Mouse (Mus musculus): Measurements from ENCODE around the gene Creld2.

Creld2 gene

DNA sequence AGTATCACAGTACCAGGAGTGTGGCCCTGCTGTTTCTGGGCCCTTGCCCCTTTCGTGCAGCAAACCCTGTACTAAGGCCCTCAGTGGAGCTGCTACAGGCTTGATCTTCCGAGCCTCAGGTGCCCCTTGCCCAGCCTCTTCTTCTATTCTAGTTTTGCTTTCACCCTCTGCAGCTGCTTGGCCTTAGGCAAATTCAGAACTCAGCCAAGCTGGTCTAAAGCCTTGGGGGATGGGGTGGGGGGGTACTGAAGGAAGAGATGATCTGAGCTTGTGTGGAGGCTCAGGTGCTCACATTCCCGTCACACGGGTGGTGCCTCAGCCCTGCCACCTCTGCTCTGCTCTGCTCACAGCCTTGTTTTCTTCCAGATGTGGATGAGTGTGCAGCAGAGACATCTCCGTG, 3.9 kb downstream of the Creld2 start:
- TF ChIP-seq NANOG (IDR thresholded peaks at IDR 0.05; ENCODE audit: borderline replicate concordance, low read length) (no peak), POU5F1 (IDR thresholded peaks at IDR 0.05; ENCODE audit: borderline replicate concordance, low read length) (no peak), CTCF (conservative IDR thresholded peaks at IDR 0.05; ENCODE audit: low read length) (no peak)
- H3K4me1 ChIP-seq (replicated peaks; ENCODE audit: low read depth, low read length): peaks cover 41% of the 10 kb centered on the region
- H3K9me3 ChIP-seq (ENCODE audit: low read length): no peaks in the 10 kb centered on the region
- peaks cover 68% of the 10 kb centered on the region for H3K36me3 ChIP-seq (ENCODE audit: insufficient read depth, low read length)
- H3K4me3 ChIP-seq (replicated peaks; ENCODE audit: low read length): no peak overlapping the region
- H3K27me3 ChIP-seq (ENCODE audit: insufficient read depth, low read length): no peaks in the 10 kb centered on the region

DNA sequence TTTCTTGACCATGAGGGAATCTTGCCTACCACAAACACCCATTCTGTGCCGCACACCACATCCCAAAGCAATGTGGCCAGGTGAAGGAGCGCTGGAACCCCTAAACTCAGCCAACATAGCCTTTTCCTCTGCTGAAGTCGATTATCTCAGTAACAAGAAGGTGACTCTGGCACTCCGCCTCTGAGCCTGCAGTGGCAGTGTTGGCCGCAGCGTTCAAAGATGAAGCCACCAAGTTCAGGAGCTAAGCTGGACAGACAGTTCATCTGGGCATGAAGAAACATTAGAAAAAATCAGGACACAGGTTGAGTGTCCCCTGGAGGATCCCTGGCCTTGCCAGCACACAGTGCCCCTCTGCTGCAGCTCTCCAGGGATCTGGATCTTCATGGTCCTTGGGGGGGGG, 8.0 kb downstream of the Creld2 start:
- TF ChIP-seq POU5F1 (IDR thresholded peaks at IDR 0.05; ENCODE audit: borderline replicate concordance, low read length): no peak
- Histone ChIP-seq H3K27me3 (ENCODE audit: insufficient read depth, low read length) (no peaks in the 10 kb centered on the region), H3K4me3 (replicated peaks; ENCODE audit: low read length) (no peak overlapping the region), H3K9me3 (ENCODE audit: low read length) (no peaks in the 10 kb centered on the region), H3K36me3 (ENCODE audit: insufficient read depth, low read length) (peaks cover 67% of the 10 kb centered on the region), H3K4me1 (replicated peaks; ENCODE audit: low read depth, low read length) (peaks cover 51% of the 10 kb centered on the region)

DNA sequence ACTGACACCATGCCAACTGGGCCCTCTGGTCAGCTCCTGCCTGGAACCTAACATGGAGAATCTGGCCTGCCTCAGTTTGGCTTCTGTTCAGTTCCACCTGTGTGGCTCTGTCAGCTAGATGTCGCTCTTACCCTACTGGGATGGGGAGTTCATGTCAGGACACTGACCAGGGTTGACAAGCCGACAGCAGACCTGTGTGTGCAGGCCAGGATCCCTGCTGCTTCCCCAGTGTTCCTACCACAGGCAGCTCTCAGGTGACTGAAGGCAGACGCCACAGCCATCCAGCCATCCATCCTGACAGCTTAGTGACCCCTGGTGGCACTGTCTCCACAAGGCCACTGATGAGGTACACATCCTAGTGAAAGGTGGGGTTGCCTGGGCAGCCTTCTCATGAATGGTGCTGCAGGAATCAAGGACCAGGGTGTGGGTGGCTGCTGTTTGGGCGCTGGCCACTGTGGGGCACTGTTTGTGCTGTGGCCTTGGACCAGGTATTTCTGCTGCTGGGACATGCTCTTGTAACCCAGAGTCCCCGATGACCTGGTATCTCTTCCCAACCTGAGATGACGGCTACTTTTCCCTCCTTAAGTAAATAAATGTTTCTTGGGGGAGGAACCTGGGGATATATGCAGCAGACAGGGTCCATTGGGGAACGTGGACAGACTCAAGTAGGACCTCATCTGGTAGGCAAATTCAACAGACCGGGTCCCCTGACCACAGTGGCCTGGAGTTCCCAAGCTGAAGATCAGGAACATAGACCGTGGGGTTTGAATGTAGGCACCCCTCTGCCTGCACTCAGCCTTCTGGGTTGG, 8.7 kb downstream of the Creld2 start:
- TF ChIP-seq CTCF (conservative IDR thresholded peaks at IDR 0.05; ENCODE audit: low read length): peak; percentile 49
- TF ChIP-seq NANOG (IDR thresholded peaks at IDR 0.05; ENCODE audit: borderline replicate concordance, low read length): no peak
- no peak for TF ChIP-seq POU5F1 (IDR thresholded peaks at IDR 0.05; ENCODE audit: borderline replicate concordance, low read length)
- no peak overlapping the region for H3K4me3 ChIP-seq (replicated peaks; ENCODE audit: low read length)
- H3K9me3 ChIP-seq (ENCODE audit: low read length): no peaks in the 10 kb centered on the region
- H3K36me3 ChIP-seq (ENCODE audit: insufficient read depth, low read length): peaks cover 64% of the 10 kb centered on the region
- no peaks in the 10 kb centered on the region for H3K27me3 ChIP-seq (ENCODE audit: insufficient read depth, low read length)
- H3K4me1 ChIP-seq (replicated peaks; ENCODE audit: low read depth, low read length): peaks cover 57% of the 10 kb centered on the region

GRCm38 (mm10) chr15:88828800-88829705, 9.6 kb downstream of the Creld2 start:
- TF ChIP-seq NANOG (IDR thresholded peaks at IDR 0.05; ENCODE audit: borderline replicate concordance, low read length): no peak
- peak; percentile 36 for TF ChIP-seq CTCF (conservative IDR thresholded peaks at IDR 0.05; ENCODE audit: low read length)
- no peak for TF ChIP-seq POU5F1 (IDR thresholded peaks at IDR 0.05; ENCODE audit: borderline replicate concordance, low read length)
- no peaks in the 10 kb centered on the region for H3K27me3 ChIP-seq (ENCODE audit: insufficient read depth, low read length)
- H3K9me3 ChIP-seq (ENCODE audit: low read length): no peaks in the 10 kb centered on the region
- H3K4me1 ChIP-seq (replicated peaks; ENCODE audit: low read depth, low read length): peaks cover 65% of the 10 kb centered on the region
- H3K4me3 ChIP-seq (replicated peaks; ENCODE audit: low read length): no peak overlapping the region
- H3K36me3 ChIP-seq (ENCODE audit: insufficient read depth, low read length): peaks cover 63% of the 10 kb centered on the region

DNA sequence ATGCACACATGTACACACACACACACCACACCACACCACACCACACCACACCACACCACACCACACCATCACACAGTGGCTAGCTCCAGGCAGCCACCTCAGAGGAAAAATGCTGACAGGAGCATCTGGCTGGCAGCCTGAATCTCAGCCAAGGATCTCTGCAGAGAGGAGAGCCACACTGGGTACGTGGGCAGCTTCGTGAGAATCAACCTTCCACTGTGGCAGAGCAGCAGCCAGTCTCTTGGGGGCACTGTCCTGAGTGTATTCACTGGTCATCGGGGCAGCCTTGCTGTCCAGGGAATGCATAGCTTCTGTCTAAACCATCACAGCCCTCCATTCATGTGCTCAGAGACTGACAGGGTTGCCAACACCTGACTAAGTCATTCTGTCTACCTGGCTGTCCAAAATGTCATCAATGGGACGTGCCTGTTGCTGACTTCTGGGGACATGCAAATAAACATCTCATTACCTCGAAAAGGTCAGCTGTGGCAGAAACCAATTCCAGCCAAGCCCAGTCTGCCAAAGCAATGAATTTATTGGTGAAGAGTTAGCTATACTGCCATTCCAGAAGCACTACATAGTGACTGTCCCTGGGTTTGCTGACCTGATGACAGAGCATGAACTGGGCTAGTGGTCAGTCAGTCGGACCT, 10.5 kb downstream of the Creld2 start:
- TF ChIP-seq POU5F1 (IDR thresholded peaks at IDR 0.05; ENCODE audit: borderline replicate concordance, low read length) (no peak), NANOG (IDR thresholded peaks at IDR 0.05; ENCODE audit: borderline replicate concordance, low read length) (no peak), CTCF (conservative IDR thresholded peaks at IDR 0.05; ENCODE audit: low read length) (no peak)
- Histone ChIP-seq H3K27me3 (ENCODE audit: insufficient read depth, low read length) (no peaks in the 10 kb centered on the region), H3K4me3 (replicated peaks; ENCODE audit: low read length) (no peak overlapping the region), H3K4me1 (replicated peaks; ENCODE audit: low read depth, low read length) (peaks cover 74% of the 10 kb centered on the region), H3K9me3 (ENCODE audit: low read length) (no peaks in the 10 kb centered on the region), H3K36me3 (ENCODE audit: insufficient read depth, low read length) (peaks cover 63% of the 10 kb centered on the region)

DNA sequence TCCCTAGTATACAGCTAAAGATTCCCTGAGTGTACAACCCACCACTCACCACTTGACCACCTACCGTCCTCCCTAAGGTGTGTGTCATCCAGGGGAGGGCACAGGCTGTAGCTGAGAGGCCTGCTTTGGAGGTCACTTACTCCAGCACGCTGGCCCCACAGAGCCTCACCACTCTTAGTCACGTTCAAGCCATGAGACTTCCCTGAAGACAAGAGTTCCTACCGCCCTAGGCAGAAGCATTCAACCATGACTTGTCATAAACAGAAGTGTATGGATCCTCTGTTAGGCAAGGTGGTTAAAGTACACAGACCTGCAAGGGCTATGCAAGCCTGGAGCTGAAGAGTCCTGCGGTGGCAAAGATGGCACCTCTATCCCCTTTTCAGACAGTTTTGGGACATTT, 11.2 kb downstream of the Creld2 start:
- H3K36me3 ChIP-seq (ENCODE audit: insufficient read depth, low read length): peaks cover 60% of the 10 kb centered on the region
- H3K4me3 ChIP-seq (replicated peaks; ENCODE audit: low read length): no peak overlapping the region
- no peaks in the 10 kb centered on the region for H3K27me3 ChIP-seq (ENCODE audit: insufficient read depth, low read length)
- TF ChIP-seq POU5F1 (IDR thresholded peaks at IDR 0.05; ENCODE audit: borderline replicate concordance, low read length) (no peak), NANOG (IDR thresholded peaks at IDR 0.05; ENCODE audit: borderline replicate concordance, low read length) (no peak), CTCF (conservative IDR thresholded peaks at IDR 0.05; ENCODE audit: low read length) (no peak)
- no peaks in the 10 kb centered on the region for H3K9me3 ChIP-seq (ENCODE audit: low read length)
- H3K4me1 ChIP-seq (replicated peaks; ENCODE audit: low read depth, low read length): peaks cover 80% of the 10 kb centered on the region

GRCm38 (mm10) chr15:88831482-88831881, 12.0 kb downstream of the Creld2 start:
- Histone ChIP-seq H3K36me3 (ENCODE audit: insufficient read depth, low read length) (peaks cover 53% of the 10 kb centered on the region), H3K27me3 (ENCODE audit: insufficient read depth, low read length) (no peaks in the 10 kb centered on the region)
- TF ChIP-seq CTCF (conservative IDR thresholded peaks at IDR 0.05; ENCODE audit: low read length): no peak
- TF ChIP-seq NANOG (IDR thresholded peaks at IDR 0.05; ENCODE audit: borderline replicate concordance, low read length): no peak
- no peak for TF ChIP-seq POU5F1 (IDR thresholded peaks at IDR 0.05; ENCODE audit: borderline replicate concordance, low read length)

DNA sequence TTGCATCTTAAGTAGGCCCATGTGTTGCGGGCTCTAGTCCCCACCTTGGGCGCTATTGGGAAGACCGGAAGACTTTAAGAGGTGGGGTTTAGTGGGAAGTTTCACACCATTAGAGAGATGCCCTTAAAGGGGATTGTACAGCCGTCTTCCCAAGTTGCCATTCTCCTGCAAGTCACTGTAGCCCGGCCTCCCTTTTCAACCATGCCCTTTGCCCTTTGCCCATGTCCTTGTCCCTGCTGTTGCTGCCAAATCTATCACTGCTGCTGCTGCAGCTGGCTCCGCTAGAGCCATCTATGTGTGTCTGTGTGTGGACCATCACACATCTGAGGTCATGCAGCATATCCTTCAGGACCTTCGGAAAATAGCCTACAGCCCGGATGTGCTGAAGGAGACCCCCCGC, 13.1 kb downstream of the Creld2 start:
- no peak overlapping the region for H3K4me3 ChIP-seq (replicated peaks; ENCODE audit: low read length)
- TF ChIP-seq NANOG (IDR thresholded peaks at IDR 0.05; ENCODE audit: borderline replicate concordance, low read length): no peak
- no peak for TF ChIP-seq POU5F1 (IDR thresholded peaks at IDR 0.05; ENCODE audit: borderline replicate concordance, low read length)
- no peak for TF ChIP-seq CTCF (conservative IDR thresholded peaks at IDR 0.05; ENCODE audit: low read length)

More at GRCm38 (mm10) chr15:88831482-88831881, 12.0 kb downstream of the Creld2 start:
- H3K9me3 ChIP-seq (ENCODE audit: low read length): no peaks in the 10 kb centered on the region
- H3K4me3 ChIP-seq (replicated peaks; ENCODE audit: low read length): no peak overlapping the region
- peaks cover 88% of the 10 kb centered on the region for H3K4me1 ChIP-seq (replicated peaks; ENCODE audit: low read depth, low read length)

More for the DNA sequence above, 13.1 kb downstream of the Creld2 start:
- peaks cover 88% of the 10 kb centered on the region for H3K4me1 ChIP-seq (replicated peaks; ENCODE audit: low read depth, low read length)
- peaks cover 43% of the 10 kb centered on the region for H3K36me3 ChIP-seq (ENCODE audit: insufficient read depth, low read length)
- no peaks in the 10 kb centered on the region for H3K27me3 ChIP-seq (ENCODE audit: insufficient read depth, low read length)
- no peaks in the 10 kb centered on the region for H3K9me3 ChIP-seq (ENCODE audit: low read length)
